Mouse (Mus musculus) Patski (cell line): ENCODE data around the gene Asap2. TPM values are rescaled to one million over a fixed set of nuclear protein-coding genes. Genes with fewer than 3 reads are reported as not detected.

Source experiments
- ATAC-seq: fragments of 100-300 bp; one replicate; pipeline ENCODE4 v1.8.0; 2021
- CTCF ChIA-PET: fragments of 350-600 bp; sonication (Branson Sonifier 250); formaldehyde crosslinking; loops from one replicate; lab custom pipeline; 2022; ENCODE audit warnings: inconsistent platforms; lab: Charles Lee
- POLR2A ChIA-PET: fragments of 350-600 bp; sonication (Branson Sonifier 250); formaldehyde crosslinking; loops from one replicate; lab custom pipeline; 2022; ENCODE audit warnings: antibody characterized with exemption, inconsistent platforms; lab: Charles Lee
- DNase-seq: peaks from one replicate; pipeline ENCODE4 v3.0.0-alpha.2; 2011; ENCODE audit warnings: low read depth, low spot score
- H3K27me3 ChIP-seq: fragments of 371-371 bp; one replicate; pipeline ENCODE4 v1.5.1; 2021
- CTCF ChIP-seq: fragments of 100-300 bp; IDR thresholded peaks from one replicate; pipeline ENCODE4 v1.5.1; 2021
- in situ Hi-C: fragments of 300-500 bp; cut with MboI; formaldehyde crosslinking; loops from 3 replicates; pipeline ENCODE4 v1.11.1; 2018; ENCODE audit warnings: low pct_unique_long_range_greater_than_20kb, mixed read lengths
- polyA plus RNA-seq: library from polyadenylated mRNA; unstranded; gene quantifications from one replicate; pipeline ENCODE4 v1.2.3, GENCODE M21; 2021

Gene Asap2
- polyA plus RNA-seq, 1 experiment from 2014 or later: 8.9 TPM

GRCm38 (mm10) chr12:21111476-21112452 lies 121.5 kb downstream of the Asap2 start:
- ChIA-PET CTCF (interaction anchor here (0.8 to 1.1 kb wide), 2 partner anchors 161 to 163 kb away, joined by 3 read pairs; no protein-coding TSS in a partner anchor), POLR2A (no interaction called here)
- no peaks in the 10 kb centered on the region for H3K27me3 ChIP-seq
- ATAC-seq (peak; percentile 98), DNase-seq (no peak)
- in situ Hi-C loops: no loop called here
- peak; percentile 58 for TF ChIP-seq CTCF

GRCm38 (mm10) chr12:21112453-21112857 lies 122.2 kb downstream of the Asap2 start:
- peak; percentile 63 for TF ChIP-seq CTCF
- POLR2A ChIA-PET: no interaction called here
- CTCF ChIA-PET: interaction anchor here (0.8 kb wide), 1 partner anchor 161 kb away, joined by 3 read pairs; no protein-coding TSS in a partner anchor
- DNase-seq (no peak), ATAC-seq (peak; percentile 48)
- no peaks in the 10 kb centered on the region for H3K27me3 ChIP-seq
- in situ Hi-C loops: no loop called here

GRCm38 (mm10) chr12:21119446-21119845 lies 129.2 kb downstream of the Asap2 start:
- TF ChIP-seq CTCF: no peak
- ChIA-PET CTCF (no interaction called here), POLR2A (no interaction called here)
- no peak for ATAC-seq
- DNase-seq: no peak
- in situ Hi-C loops: no loop called here
- H3K27me3 ChIP-seq: no peaks in the 10 kb centered on the region

GRCm38 (mm10) chr12:21122818-21123217 lies 132.6 kb downstream of the Asap2 start:
- ChIA-PET POLR2A (no interaction called here), CTCF (no interaction called here)
- in situ Hi-C loops: no loop called here
- TF ChIP-seq CTCF: no peak
- ATAC-seq (no peak), DNase-seq (no peak)
- H3K27me3 ChIP-seq: no peaks in the 10 kb centered on the region

- in situ Hi-C loops: no loop called here
- H3K27me3 ChIP-seq: no peaks in the 10 kb centered on the region
- POLR2A ChIA-PET: no interaction called here
- no peak for DNase-seq
- ATAC-seq: no peak
- CTCF ChIA-PET: no interaction called here
- TF ChIP-seq CTCF: no peak
Observed at GRCm38 (mm10) chr12:21123647-21124046, 133.4 kb downstream of the Asap2 start.

- in situ Hi-C loops: no loop called here
- ChIA-PET CTCF (no interaction called here), POLR2A (interaction anchor here (0.6 kb wide), 1 partner anchor 89 kb away, joined by 4 read pairs; no protein-coding TSS in a partner anchor)
- DNase-seq: no peak
- H3K27me3 ChIP-seq: no peaks in the 10 kb centered on the region
- no peak for TF ChIP-seq CTCF
- ATAC-seq: no peak
Observed at GRCm38 (mm10) chr12:21125675-21126470, 135.6 kb downstream of the Asap2 start.

GRCm38 (mm10) chr12:21126516-21126915 lies 136.3 kb downstream of the Asap2 start:
- ChIA-PET CTCF (no interaction called here), POLR2A (interaction anchor here (0.6 kb wide), 1 partner anchor 88 kb away, joined by 4 read pairs; no protein-coding TSS in a partner anchor)
- no peak for TF ChIP-seq CTCF
- in situ Hi-C loops: no loop called here
- no peak for ATAC-seq
- DNase-seq: no peak
- no peaks in the 10 kb centered on the region for H3K27me3 ChIP-seq

GRCm38 (mm10) chr12:21128930-21129869 lies 138.9 kb downstream of the Asap2 start:
- DNase-seq (no peak), ATAC-seq (no peak)
- CTCF ChIA-PET: no interaction called here
- in situ Hi-C loops: no loop called here
- no peaks in the 10 kb centered on the region for H3K27me3 ChIP-seq
- no peak for TF ChIP-seq CTCF
- POLR2A ChIA-PET: no interaction called here

- DNase-seq (no peak), ATAC-seq (no peak)
- in situ Hi-C loops: no loop called here
- H3K27me3 ChIP-seq: no peaks in the 10 kb centered on the region
- POLR2A ChIA-PET: no interaction called here
- CTCF ChIA-PET: no interaction called here
- no peak for TF ChIP-seq CTCF
Observed at GRCm38 (mm10) chr12:21130274-21130823, 140.1 kb downstream of the Asap2 start.
